8 mouse cellular contexts compared by ENCODE assay signal in the genomic region with DNA sequence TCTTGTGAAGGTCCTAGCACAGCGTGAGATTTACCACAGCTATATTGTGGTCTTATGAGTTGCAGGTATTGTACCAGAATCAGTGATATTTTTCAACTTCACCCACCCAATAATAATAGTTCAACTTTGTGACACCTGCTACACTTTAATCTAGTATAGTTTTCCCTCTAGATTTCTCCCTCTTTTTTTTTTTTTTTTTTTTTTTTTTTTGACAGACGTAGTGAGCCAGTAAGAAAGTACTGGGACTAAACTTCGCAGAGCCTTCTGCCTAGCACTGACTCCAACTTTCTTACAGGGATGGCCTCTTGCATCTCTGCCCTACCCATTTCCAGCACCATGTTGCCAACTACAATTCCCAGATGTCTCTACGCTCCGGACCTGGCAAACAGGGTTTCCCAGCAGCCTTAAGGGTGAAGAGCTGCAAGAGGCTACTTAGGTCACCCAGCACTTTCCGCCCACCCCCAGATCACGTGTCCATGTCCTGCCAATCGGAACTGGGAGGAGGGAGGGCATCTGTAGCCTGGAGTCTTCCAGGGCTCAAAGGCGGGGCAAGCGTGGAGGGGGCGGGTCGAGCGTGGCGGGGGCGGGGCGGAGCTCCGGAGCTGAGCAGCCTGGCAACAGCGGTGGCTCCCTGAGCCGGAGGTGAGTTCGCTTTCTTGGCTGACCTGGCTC. TPM values are rescaled to one million over a fixed set of nuclear protein-coding genes. Genes with fewer than 3 reads are reported as not detected.
DNase-seq lines count a peak whose midpoint lies in the region; ATAC-seq lines count a peak whose summit lies in the region.

No protein-coding gene starts in this region.

- no peaks in the 10 kb centered on the region for H3K4me1 ChIP-seq in hindbrain, embryonic 16.5 days (ENCODE audit: control insufficient read depth, insufficient read depth, low read depth, low read length)

- peak overlapping the region; percentile 77 for H3K4me2 ChIP-seq in hindbrain, embryonic 16.5 days (ENCODE audit: low read length)

- H3K79me2 ChIP-seq in macrophage (ENCODE audit: inconsistent target), result peaks cover 46% of the 10 kb centered on the region

- 14% methylated on average over 20 of the region's 20 CpGs for WGBS in hindbrain, embryonic 16.5 days
- 37% methylated on average over 3 of the region's 20 CpGs for WGBS in macrophage (ENCODE audit: missing documents)

- H3K27me3 ChIP-seq in hindbrain, embryonic 16.5 days (replicated peaks; ENCODE audit: control insufficient read depth, insufficient read depth, low read length), result no peaks in the 10 kb centered on the region

- DNase-seq in WW6 (ENCODE audit: low read depth, low spot score), result peak; percentile 56
- peak; percentile 35 to 66 for DNase-seq in cerebellum, postnatal 4 days (ENCODE audit: low spot score in 2 of 2)
- DNase-seq in gastrocnemius, adult 18-20 months (ENCODE audit: low spot score), result peak; percentile 91
- peak; percentile 68 to 72 for DNase-seq in left cerebral cortex, adult 18-20 months (ENCODE audit: low spot score in 2 of 2)
- peak; percentile 85 to 90 for DNase-seq in right cerebral cortex, postnatal 10 days (ENCODE audit: low spot score in 2 of 2)
- peak; percentile 66 for DNase-seq in urinary bladder, postnatal 25 days (ENCODE audit: low spot score)

- H3K4me3 ChIP-seq in hindbrain, embryonic 16.5 days (ENCODE audit: low read length), result peak overlapping the region; percentile 57
- H3K4me3 ChIP-seq in macrophage (ENCODE audit: inconsistent target), result peak overlapping the region; percentile 64

- H3K9ac ChIP-seq in hindbrain, embryonic 16.5 days (ENCODE audit: low read depth, low read length), result peak overlapping the region; percentile 68

- H3K9me3 ChIP-seq in hindbrain, embryonic 16.5 days (ENCODE audit: control insufficient read depth, low read length), result no peaks in the 10 kb centered on the region

- H3K36me3 ChIP-seq in hindbrain, embryonic 16.5 days (ENCODE audit: control insufficient read depth, insufficient read depth, low read length), result no peaks in the 10 kb centered on the region
- no peaks in the 10 kb centered on the region for H3K36me3 ChIP-seq in macrophage (ENCODE audit: inconsistent target)

- peak; percentile 98 for ATAC-seq in hindbrain, embryonic 16.5 days

- H3K27ac ChIP-seq in hindbrain, embryonic 16.5 days (ENCODE audit: low read depth, low read length), result no peak overlapping the region
- H3K27ac ChIP-seq in macrophage, result peak overlapping the region; percentile 46

RNA-seq across cellular contexts. Expression of gene Mtm1, which starts 4.0 kb away (rescaled TPM):
- total RNA-seq in gastrocnemius, adult 18-20 months (2021), result 10 to 100 TPM; 11.8 to 12.1 TPM
- 4.7 and 5.0 TPM in 2 replicates for polyA plus RNA-seq in hindbrain, embryonic 16.5 days (2015; fragmentation: Nextera tagmentation; extraction: Ambion mirVana)
- total RNA-seq in left cerebral cortex, adult 18-20 months (2021), result 1 to 10 TPM; 6.6 to 6.7 TPM
- total RNA-seq in macrophage (2018; cell fraction: chromatin; rRNA removed), result 100 to 1,000 TPM in 18 of 26 experiments, 10 to 100 TPM in 8; 64.9 to 181 (median 115) TPM
- 10 to 100 TPM; 16.1 to 27.1 (median 21.5) TPM for total RNA-seq in macrophage (2018; cell fraction: cytosol; rRNA removed)
- total RNA-seq in macrophage (2018; cell fraction: nucleus; rRNA removed), result 100 to 1,000 TPM in 3 of 26 experiments, 10 to 100 TPM in 23; 46.6 to 126 (median 77.1) TPM
- polyA plus RNA-seq in macrophage (2018), result 12.9 to 19.5 TPM (median 13.7 TPM) in 3 replicates
